Mouse (Mus musculus) midbrain, embryonic 11.5 days (tissue): ENCODE data around the gene Mab21l2. TPM values are rescaled to one million over a fixed set of nuclear protein-coding genes. Genes with fewer than 3 reads are reported as not detected.

Source experiments
- ATAC-seq: fragments of 200-750 bp; cut with Nextera tagmentation; 2 replicates; pipeline ENCODE4 v1.8.0; 2017; ENCODE audit warnings: moderate TSS enrichment, moderate library complexity; ENCODE audit not compliant: low FRiP score
- DNase-seq: peaks from one replicate; pipeline ENCODE4 v3.0.0; 2015; ENCODE audit warnings: low spot score; ENCODE audit errors: missing footprints
- H3K27ac ChIP-seq: fragments of 300-500 bp; sonication (generic); 2 replicates; pipeline ENCODE4 v1.5.1; 2014; ENCODE audit warnings: low read depth, low read length
- H3K27me3 ChIP-seq: fragments of 300-500 bp; sonication (generic); 2 replicates; pipeline ENCODE4 v1.6.1; 2014; ENCODE audit warnings: mild to moderate bottlenecking, low read length, moderate library complexity, mixed read lengths; ENCODE audit not compliant: control insufficient read depth, insufficient read depth
- H3K36me3 ChIP-seq: fragments of 300-500 bp; sonication (generic); 2 replicates; pipeline ENCODE4 v1.6.1; 2014; ENCODE audit warnings: mild to moderate bottlenecking, low read length, moderate library complexity, mixed read lengths; ENCODE audit not compliant: control insufficient read depth, insufficient read depth
- H3K4me1 ChIP-seq: fragments of 300-500 bp; sonication (generic); 2 replicates; pipeline ENCODE4 v1.6.1; 2014; ENCODE audit warnings: low read length; ENCODE audit not compliant: control insufficient read depth, insufficient read depth
- H3K4me2 ChIP-seq: fragments of 300-500 bp; sonication (generic); 2 replicates; pipeline ENCODE4 v1.6.1; 2014; ENCODE audit warnings: mild to moderate bottlenecking, moderate library complexity
- H3K4me3 ChIP-seq: fragments of 300-500 bp; sonication (generic); 2 replicates; pipeline ENCODE4 v1.5.1; 2014; ENCODE audit warnings: low read depth, low read length
- H3K9ac ChIP-seq: fragments of 300-500 bp; sonication (generic); 2 replicates; pipeline ENCODE4 v1.6.1; 2014; ENCODE audit warnings: low read length
- H3K9me3 ChIP-seq: fragments of 300-500 bp; sonication (generic); 2 replicates; pipeline ENCODE4 v1.6.1; 2016; ENCODE audit warnings: low read length; ENCODE audit not compliant: control insufficient read depth
- WGBS: fragments of 180-500 bp; shearing (Covaris S2); extraction: QIAGEN DNeasy Blood & Tissue Kit; methylation state at CpG from one replicate; pipeline ENCODE4 v1.1.7; 2014; 5-methylcytosine and 5-hydroxymethylcytosine counted together
- polyA plus RNA-seq: library from polyadenylated mRNA; unstranded; fragments of >200 nt; fragmentation: Nextera tagmentation; extraction: Ambion mirVana; gene quantifications from 2 replicates; pipeline ENCODE4 v1.2.1, GENCODE M21; 2014

The Mab21l2 gene
- polyA plus RNA-seq, 1 experiment from 2014 or later = 107 TPM

DNA sequence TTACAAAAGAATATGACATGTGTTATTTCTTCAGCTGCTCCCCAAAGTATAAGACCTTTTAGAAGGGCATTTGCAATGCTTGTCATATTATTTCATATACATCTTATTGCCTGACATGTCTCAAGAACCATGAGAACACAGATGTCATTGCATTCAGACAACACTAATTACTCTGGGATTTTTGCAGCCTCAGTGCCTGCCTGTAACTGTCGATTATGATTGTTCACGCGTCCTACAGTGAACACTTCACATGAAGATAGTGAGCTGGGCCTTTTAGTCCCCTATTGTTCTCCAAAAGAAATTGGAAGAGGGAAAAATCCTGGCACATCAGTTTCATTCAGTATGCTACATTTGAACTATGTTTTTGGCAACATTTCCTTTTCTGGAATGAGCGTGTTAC is 11.2 kb upstream of the Mab21l2 start:
- 66% methylated on average over 4 of the region's 4 CpGs for WGBS
- no peak overlapping the region for H3K4me3 ChIP-seq
- peaks cover 11% of the 10 kb centered on the region; the same call in 1 of the 2 replicates for H3K4me1 ChIP-seq
- H3K27ac ChIP-seq = no peak overlapping the region
- ATAC-seq = peak; percentile 58; the same call in 1 of the 2 replicates
- H3K4me2 ChIP-seq = no peak overlapping the region
- DNase-seq = no peak
- H3K9ac ChIP-seq = no peak overlapping the region
- no peaks in the 10 kb centered on the region for H3K9me3 ChIP-seq
- H3K36me3 ChIP-seq = no peaks in the 10 kb centered on the region
- H3K27me3 ChIP-seq = no peaks in the 10 kb centered on the region; the same call in 1 of the 2 replicates

DNA sequence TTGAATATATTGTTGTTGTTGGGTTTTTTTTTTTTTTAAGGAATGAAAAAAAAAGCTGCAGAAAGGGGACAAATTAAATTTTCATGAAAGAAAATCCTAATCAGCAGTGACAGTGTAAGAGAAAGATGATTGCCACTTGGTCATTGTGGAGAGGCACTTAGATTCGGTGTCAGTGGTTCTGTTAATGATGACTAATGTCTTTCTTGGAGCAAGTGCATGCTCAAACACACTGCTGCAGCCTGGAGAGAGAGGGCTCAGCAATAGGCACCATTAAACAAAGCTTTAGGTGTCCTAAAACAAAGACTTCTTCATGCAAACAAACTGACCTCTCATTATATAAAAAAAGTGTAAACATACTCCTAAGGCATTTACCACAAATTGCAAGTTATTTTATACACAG is 10.5 kb upstream of the Mab21l2 start:
- peaks cover 3% of the 10 kb centered on the region; the same call in 1 of the 2 replicates for H3K27me3 ChIP-seq
- WGBS = 28% methylated on average over 1 of the region's 1 CpGs
- H3K9me3 ChIP-seq = no peaks in the 10 kb centered on the region
- DNase-seq (no peak), ATAC-seq (no peak)
- no peak overlapping the region for H3K4me2 ChIP-seq
- peaks cover 11% of the 10 kb centered on the region; the same call in 1 of the 2 replicates for H3K4me1 ChIP-seq
- no peak overlapping the region for H3K9ac ChIP-seq
- H3K27ac ChIP-seq = no peak overlapping the region; the same call in 1 of the 2 replicates
- H3K4me3 ChIP-seq = no peak overlapping the region
- H3K36me3 ChIP-seq = no peaks in the 10 kb centered on the region

DNA sequence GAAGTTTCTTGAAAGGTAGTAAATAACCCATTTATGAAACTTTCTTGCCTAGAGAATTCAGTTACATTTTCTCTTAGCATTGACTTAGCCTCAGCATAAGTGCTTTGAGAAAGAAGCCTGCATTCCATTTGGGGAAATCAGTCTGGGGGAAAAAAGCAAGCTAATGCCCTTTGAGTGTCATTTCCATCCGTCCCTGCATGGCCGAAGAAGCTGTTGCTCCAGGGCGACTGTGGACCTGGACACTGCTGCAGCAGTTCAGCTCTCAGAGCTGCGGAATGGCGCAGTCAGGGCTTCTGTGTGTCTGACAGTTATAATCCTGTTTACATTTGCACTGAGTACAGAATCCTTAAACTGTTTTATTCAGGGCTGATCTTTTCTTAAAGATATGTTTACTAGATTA is 3.7 kb upstream of the Mab21l2 start:
- Histone ChIP-seq H3K4me1 (peaks cover 9% of the 10 kb centered on the region; the same call in 1 of the 2 replicates), H3K9me3 (no peaks in the 10 kb centered on the region), H3K27me3 (peaks cover 14% of the 10 kb centered on the region), H3K4me3 (peak overlapping the region; percentile 12; the same call in 1 of the 2 replicates), H3K27ac (peak overlapping the region; percentile 68), H3K9ac (peak overlapping the region; percentile 55), H3K4me2 (peak overlapping the region; percentile 67), H3K36me3 (no peaks in the 10 kb centered on the region)
- WGBS = 9% methylated on average over 5 of the region's 5 CpGs
- no peak for DNase-seq
- ATAC-seq = no peak

DNA sequence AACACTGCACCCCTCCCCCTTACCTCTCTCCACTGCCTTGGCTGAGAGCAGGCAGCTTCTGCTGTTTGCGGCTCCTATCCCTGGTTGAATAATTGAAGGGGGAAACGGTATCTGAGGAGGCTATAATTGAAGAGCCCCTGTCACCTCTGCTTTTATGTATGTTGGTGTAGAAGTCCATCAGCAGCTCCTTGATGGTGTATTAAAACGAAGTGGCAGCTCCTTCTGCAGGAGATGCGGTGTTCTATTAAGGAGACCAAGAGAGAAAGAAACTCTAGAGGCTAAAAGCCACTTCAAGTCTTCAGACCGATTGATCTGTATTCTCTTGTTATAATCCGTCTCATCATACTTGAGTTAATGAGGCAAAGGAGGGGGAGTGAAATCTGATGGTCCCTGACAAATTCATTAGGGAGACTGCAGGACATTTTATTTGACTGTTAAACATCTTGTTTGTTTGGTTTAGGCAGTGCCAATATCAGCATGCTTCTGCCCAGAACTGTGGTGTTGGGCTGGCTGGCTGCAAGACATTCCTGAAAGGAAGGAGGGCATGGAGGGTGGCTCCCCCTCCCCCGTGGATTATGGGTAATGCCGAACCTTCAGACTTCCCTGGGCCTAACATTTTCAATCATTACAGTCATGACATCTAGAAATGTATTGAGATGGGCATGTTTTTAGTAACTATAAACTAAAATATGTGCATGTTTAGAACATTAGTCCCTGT is 2.7 kb upstream of the Mab21l2 start:
- H3K27me3 ChIP-seq = peaks cover 14% of the 10 kb centered on the region
- peak; percentile 93 for DNase-seq
- H3K4me3 ChIP-seq = peak overlapping the region; percentile 39
- peak overlapping the region; percentile 78 for H3K9ac ChIP-seq
- WGBS = 3% methylated on average over 8 of the region's 8 CpGs
- peak overlapping the region; percentile 83 for H3K27ac ChIP-seq
- no peaks in the 10 kb centered on the region for H3K36me3 ChIP-seq
- H3K4me1 ChIP-seq = peaks cover 3% of the 10 kb centered on the region; the same call in 1 of the 2 replicates
- no peak for ATAC-seq
- no peaks in the 10 kb centered on the region for H3K9me3 ChIP-seq
- peak overlapping the region; percentile 67 for H3K4me2 ChIP-seq

DNA sequence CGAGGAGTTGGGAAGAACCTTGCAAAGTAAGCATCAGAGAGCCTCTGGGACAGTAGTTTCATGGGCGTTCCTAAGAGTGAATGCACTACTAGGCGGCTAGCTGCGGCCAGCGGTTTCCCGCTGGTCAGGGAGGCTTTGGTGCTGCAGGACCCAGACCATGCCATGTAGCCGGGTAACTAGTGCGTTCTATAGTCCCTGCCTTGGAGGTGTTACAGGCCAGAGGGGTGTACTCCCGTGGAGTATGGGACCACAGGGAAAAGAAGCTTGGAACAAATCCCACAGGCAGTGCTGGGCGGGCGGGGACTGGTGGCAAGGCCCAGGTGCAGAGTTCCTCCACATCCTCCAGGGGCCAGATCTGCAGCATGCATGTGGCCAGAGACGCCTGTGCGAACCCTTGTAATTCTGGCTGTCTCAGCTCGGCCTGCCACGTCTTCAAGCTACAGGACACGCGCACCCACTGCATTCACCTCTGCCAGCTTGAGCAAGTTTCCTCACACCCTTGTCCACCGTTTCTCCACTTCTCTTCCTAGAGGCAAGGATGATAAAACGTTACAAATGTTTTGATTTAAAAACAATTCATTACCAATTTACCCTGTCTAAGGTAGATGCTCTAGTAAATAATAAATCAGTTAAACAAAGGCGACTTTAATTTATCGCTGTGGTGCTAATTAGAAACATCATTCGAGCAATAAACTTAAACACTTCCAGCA is 2.0 kb upstream of the Mab21l2 start:
- no peaks in the 10 kb centered on the region for H3K36me3 ChIP-seq
- peak overlapping the region; percentile 83 for H3K27ac ChIP-seq
- 1% methylated on average over 22 of the region's 22 CpGs for WGBS
- DNase-seq (peak; percentile 97), ATAC-seq (peak; percentile 51)
- peaks cover 3% of the 10 kb centered on the region; the same call in 1 of the 2 replicates for H3K4me1 ChIP-seq
- peak overlapping the region; percentile 78 for H3K9ac ChIP-seq
- H3K27me3 ChIP-seq = peaks cover 14% of the 10 kb centered on the region
- H3K4me2 ChIP-seq = peak overlapping the region; percentile 67
- H3K4me3 ChIP-seq = peak overlapping the region; percentile 39
- H3K9me3 ChIP-seq = no peaks in the 10 kb centered on the region

DNA sequence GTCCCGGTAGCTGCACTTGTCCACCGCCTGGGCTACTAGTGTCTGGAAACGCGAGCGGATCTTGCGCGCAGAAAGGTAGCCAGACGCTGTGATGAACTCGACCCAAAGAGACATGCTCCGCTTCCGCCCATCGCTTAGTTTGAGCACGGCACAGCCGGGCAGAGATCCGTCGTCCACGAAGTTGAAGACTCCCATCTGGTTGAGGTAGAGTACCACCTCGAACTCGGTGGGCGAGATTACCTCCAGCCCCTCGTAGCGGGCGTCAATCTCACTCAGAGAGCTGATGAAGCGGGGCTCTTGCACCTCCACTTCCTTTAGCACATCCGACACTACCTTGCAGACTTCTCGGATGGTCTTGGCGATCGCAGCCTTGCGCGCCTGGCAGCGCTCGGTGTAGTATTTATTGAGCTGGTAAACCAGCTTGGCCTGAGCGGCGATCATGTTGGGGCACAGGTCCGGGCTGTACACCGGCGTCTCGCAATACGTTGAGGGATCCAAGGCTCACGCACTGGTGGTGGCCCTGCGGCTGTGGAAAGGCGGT is 1.1 kb downstream of the Mab21l2 start:
- H3K36me3 ChIP-seq = no peaks in the 10 kb centered on the region
- peak overlapping the region; percentile 96 for H3K27ac ChIP-seq
- no peaks in the 10 kb centered on the region for H3K9me3 ChIP-seq
- no peak for ATAC-seq
- H3K4me3 ChIP-seq = peak overlapping the region; percentile 75
- WGBS = under 1% methylated on average over 42 of the region's 42 CpGs
- peaks cover 8% of the 10 kb centered on the region for H3K27me3 ChIP-seq
- H3K4me2 ChIP-seq = peak overlapping the region; percentile 58
- peaks cover 3% of the 10 kb centered on the region; the same call in 1 of the 2 replicates for H3K4me1 ChIP-seq
- no peak for DNase-seq
- peak overlapping the region; percentile 95 for H3K9ac ChIP-seq

DNA sequence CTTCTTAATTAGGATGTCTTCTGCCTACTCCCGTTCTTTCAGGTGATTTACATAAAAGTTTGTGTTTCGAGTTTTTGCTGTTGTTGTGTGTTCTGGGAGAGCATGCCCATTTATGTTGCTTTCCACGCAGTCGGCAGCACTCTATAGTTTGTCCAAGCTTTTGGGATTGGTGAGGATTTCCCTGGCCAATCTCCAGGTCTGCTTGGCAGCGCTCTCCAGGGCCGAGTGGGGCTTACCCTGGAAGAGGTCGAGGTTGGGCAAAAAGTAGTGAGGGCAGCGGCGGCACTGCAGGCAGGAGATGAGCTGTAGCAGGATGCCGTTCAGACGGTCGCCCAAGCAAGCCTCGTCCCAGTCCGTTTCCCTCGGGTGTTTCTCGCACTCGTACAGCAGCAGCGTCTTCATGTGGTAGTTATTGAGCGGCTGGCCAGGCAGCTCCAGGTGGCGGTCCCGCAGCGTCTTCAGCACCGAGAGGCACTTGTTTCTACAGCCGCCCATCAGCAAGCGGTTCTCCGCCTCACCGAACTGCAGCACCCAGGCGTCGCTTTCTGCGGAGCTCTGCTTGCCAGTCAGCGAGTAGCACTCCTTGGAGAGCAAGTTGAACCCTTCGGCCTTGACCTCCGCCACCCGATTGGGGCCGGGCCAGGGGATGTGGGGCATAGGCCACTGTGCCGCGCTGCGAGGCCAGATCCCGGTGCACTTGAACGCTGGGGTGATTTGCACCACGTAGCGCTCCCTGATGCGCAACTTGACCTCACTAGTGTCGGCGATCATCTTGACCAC is 1.8 kb downstream of the Mab21l2 start:
- Histone ChIP-seq H3K36me3 (no peaks in the 10 kb centered on the region), H3K9ac (peak overlapping the region; percentile 95), H3K27ac (peak overlapping the region; percentile 96), H3K4me1 (peaks cover 3% of the 10 kb centered on the region; the same call in 1 of the 2 replicates), H3K4me3 (peak overlapping the region; percentile 75), H3K9me3 (no peaks in the 10 kb centered on the region), H3K4me2 (peak overlapping the region; percentile 58), H3K27me3 (peaks cover 6% of the 10 kb centered on the region)
- ATAC-seq (no peak), DNase-seq (peak; percentile 97)
- under 1% methylated on average over 45 of the region's 45 CpGs for WGBS

DNA sequence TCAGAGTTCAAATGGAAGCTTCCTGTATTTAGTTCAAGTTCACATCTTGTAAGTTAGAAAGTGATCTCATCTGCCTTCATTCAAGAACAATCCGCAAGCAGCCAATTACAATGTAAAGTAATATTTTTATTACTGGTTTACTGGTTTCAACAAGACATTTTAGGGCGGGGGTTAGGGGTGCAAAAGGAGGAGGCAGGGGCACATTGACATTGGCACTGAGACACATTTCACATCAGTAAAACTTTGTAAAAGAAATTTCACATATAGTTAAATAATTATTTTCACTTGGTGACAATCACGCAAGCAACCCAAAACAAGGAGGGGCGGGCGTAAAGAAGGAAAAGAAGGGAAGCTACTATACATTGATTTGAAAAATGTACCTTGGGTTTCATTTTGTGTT is 2.5 kb downstream of the Mab21l2 start:
- ATAC-seq (no peak), DNase-seq (peak; percentile 92)
- no peaks in the 10 kb centered on the region for H3K9me3 ChIP-seq
- H3K9ac ChIP-seq = peak overlapping the region; percentile 95
- H3K4me3 ChIP-seq = peak overlapping the region; percentile 75
- H3K27ac ChIP-seq = peak overlapping the region; percentile 96
- peaks cover 4% of the 10 kb centered on the region; the same call in 1 of the 2 replicates for H3K4me1 ChIP-seq
- 8% methylated on average over 5 of the region's 5 CpGs for WGBS
- H3K4me2 ChIP-seq = peak overlapping the region; percentile 58
- H3K36me3 ChIP-seq = no peaks in the 10 kb centered on the region
- H3K27me3 ChIP-seq = peaks cover 6% of the 10 kb centered on the region
